Mouse (Mus musculus): ENCODE measurements at regions not wholly inside any gene's neighbourhood (a gene's known extent, or its start where the extent isn't known, plus 50 kb on each side); places are given as distances from the start of the nearest gene placed in this dataset.
"Not testable (repeated sequence)": the region's sequence is repeated elsewhere in the genome, so short reads cannot be mapped to it uniquely, and the experiment has no call there.

DNA sequence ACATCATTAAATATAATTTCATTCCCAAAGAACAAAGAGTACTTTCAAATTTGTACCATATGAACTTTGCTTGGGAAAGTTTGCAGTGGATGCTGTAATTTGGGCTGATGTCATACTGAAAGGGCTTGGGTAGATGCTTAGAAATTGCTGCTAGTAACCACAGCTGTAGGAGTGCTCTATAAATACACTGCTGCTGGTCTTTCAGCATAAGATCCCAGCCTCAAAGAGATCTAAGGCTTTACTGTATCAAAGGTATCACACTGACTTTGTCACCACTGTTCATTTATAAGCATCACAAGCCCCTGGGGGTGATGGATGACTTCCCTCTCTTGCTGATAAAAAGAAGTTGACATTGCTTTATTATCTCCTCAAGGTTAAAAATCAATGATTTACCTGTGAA, 497.2 kb downstream of the Pla2g4a start:
- no peak for DNase-seq

DNA sequence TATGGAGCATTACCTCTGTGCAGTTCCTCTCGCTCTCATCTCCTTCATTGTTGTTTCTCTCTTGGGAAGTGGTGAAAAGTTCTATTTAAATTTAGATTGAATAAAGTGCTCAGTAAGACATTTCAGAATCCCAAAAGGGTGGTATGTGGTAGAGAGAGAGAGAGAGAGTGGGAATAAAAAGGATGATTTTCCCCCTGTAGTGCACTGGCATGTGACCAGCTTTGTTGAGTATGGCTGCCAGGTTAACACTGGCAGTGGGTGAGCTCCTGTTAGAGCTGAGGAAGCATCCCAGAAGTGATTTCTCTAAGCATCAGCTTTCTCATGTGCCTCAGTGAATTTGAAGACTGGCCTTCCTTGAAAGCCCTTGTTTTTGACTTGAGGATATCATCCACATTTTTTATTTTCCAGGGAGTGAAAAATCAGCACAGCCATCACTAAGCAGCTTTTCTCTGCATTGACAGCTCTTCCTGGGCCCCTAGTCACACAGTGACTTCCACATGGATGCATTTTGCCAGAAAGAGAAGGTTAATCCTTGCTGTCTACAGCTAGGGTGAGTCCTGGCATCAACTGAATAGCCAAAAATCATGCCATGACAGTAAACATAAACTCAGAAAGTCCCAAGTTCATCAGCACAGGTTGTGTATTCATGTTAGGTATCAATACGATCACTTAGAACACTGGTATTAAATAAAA, 511.1 kb downstream of the Pla2g4a start:
- no peak for DNase-seq

GRCm38 (mm10) chr1:149448516-149448915, 512.6 kb downstream of the Pla2g4a start:
- DNase-seq = no peak

GRCm38 (mm10) chr1:149411009-149411408, 550.1 kb downstream of the Pla2g4a start:
- DNase-seq = no peak

GRCm38 (mm10) chr1:149405367-149405766, 555.7 kb downstream of the Pla2g4a start:
- no peak for DNase-seq

DNA sequence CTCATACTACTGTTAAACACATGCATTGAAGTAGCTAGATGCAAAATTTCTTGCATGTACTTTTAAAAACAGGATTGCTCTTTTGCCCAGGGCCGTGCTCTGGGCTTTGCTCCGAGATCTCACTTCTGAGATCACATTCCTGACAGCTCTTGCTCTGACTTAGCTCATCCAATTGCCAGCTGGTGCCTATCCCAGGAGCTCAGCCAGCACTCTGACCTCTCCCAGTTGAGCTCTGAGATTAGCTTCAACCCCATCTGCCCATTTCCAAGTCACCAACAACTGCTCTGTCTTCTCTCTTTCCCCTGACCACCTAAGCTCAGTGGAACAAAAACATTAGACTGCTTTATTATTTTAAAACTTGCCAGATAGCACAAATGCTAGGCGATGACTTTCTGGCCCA, 572.4 kb downstream of the Pla2g4a start:
- DNase-seq = peak; percentile 1

- DNase-seq = no peak
Measured at GRCm38 (mm10) chr1:149351338-149351907, 609.7 kb downstream of the Pla2g4a start.

DNA sequence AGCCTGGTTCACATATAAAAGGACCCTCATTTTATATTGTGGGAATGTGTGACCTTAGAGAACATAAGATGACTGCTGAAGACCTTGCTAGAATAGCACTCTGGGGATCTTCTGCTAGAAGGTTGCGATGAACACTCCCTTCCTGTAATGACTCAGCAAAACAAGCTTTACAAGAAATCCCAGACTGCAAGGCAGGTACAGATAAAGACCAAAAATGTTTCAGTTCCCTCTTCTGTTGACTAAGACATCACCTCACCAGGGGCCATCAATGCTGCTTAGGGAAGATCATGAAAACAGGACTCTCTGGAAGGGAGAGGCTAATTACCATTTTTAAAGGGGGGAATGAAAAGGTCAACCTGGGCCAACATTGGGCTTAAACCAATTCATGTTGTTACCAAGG, 613.7 kb downstream of the Pla2g4a start:
- DNase-seq = no peak

DNA sequence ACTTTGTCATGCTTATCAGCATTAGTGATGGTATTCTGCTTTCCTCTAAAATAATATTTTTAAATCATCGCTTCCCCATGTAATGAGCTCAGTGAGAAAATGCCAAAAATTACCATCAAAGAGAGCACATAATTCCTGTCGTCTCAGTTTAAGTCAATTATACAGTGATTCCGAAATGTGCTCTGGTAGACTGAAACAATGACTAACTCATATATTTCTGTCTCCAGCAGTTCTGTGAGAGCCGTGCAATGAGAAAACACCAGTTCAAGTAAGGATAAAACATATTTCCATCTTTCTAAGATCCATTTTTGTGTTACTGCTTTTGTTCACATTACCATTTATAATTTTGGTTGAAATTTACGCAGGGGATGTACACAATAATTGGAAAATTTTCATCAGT, 622.9 kb downstream of the Pla2g4a start:
- no peak for DNase-seq

DNA sequence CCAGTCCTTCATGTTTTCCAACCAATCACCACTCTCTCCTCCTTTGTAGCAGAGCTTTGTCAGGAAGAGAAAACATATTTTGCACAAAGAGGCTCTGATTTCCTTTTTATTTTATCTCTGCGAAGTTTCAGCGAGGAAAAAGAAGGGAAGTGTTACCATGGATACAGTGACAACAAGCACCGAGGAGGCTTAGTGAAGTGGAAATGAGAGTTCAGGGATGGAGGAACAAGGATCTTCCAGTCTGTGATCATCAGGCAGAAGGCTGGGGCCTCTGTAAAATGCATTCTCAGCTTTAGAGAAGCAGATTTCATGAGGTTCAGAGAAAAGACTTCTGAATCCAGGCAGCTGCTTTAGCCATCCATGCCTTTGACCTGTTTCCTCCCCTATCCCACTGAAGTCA, 628.9 kb downstream of the Pla2g4a start:
- DNase-seq = no peak

- DNase-seq = no peak
Measured at GRCm38 (mm10) chr1:149327171-149327570, 633.9 kb downstream of the Pla2g4a start.

- no peak for DNase-seq
Measured at GRCm38 (mm10) chr1:149323095-149323494, 638.0 kb downstream of the Pla2g4a start.

DNA sequence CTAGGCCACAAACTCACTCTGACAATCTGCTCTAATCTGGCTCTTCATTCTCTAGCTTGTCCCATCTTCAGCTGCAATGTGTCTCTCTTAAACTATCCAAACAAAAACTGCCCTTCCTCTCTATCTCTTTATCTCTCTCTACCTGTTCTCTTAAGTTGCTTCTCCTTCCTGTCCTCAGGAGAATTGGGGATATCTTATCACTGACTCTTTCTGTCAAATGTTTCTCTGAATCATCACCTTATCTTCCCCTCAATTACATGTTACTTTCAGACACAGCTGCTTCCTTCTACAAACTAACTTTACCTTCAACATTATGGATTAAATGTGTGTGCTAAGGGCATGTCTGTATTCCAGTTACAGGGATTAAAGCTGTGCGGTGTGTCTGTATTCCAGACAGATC, 671.4 kb downstream of the Pla2g4a start:
- DNase-seq = no peak

GRCm38 (mm10) chr1:149274932-149275331, 686.2 kb downstream of the Pla2g4a start:
- no peak for DNase-seq

DNA sequence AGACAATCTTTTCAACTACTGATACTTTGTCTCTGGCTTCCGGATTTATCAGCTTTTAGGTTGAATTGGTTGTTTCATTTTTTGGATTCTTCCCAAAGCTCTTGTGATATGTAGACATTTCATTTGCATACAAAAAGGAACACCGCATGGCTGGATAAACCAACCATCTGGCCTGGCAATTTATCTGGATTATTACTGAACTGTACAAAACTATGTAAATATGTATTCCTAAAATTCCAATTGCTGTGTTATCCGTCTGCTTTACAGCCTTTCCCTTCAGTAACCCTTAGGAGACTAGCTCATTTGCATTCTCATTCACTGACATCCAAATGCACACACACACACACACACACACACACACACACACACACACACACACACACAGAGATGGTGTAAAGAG, 704.2 kb downstream of the Pla2g4a start:
- no peak for DNase-seq

- DNase-seq = peak; percentile 1
Measured at GRCm38 (mm10) chr1:149254141-149254540, 706.9 kb downstream of the Pla2g4a start.

DNA sequence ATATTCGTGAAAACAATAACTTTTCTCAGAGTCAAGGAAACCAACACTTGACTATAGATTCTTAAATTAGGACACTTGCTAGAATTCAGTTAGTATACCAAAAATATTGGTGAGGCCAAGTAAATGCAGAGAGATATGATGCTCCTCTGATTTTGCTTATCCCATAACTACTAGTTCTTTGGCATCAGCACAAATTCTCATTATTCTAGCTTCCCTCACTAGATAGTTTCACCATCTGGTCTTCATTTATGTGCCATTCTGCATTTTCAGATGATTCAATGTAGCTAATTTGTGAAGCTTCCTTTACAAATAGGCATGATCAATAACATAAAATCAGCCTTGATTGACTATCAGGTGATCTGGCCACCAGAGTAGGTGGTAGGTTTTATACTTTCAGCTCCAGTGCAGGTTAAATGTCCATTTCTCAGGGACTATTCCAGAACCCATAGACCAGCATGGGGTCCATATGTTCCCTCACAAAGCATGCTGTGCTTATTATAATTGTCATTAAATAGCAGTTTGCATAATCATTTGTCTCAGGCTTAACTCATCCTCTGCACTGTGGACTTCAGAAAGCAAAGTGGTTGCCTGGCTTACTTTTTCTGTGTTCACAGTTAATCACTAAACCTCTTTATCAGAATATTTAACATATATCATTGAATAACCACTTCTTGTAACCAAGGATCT, 722.6 kb downstream of the Pla2g4a start:
- no peak for DNase-seq

- DNase-seq = not testable (repeated sequence)
Measured at GRCm38 (mm10) chr1:149227170-149227569, 733.9 kb downstream of the Pla2g4a start.

- DNase-seq = no peak
Measured at GRCm38 (mm10) chr1:149226400-149226799, 734.7 kb downstream of the Pla2g4a start.

DNA sequence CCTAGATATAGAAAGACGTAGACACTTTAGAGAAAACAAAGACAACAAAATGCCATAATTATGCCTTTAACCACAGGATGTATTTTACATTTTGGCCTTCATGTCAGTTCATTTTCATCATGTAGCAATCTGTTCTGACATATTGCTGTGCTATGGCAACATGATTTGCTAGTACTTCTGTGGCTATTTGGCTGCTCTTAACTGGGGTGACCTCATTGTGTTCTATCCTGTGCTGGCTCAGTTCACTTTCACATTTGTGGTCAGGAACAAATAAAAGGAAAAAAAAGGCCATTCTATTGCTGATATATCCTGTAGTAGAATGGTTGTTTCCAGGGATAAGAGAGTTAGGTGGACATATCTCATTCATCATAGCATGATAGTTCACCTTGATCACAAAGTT, 758.5 kb downstream of the Pla2g4a start:
- no peak for DNase-seq

GRCm38 (mm10) chr1:149199284-149199683, 761.8 kb downstream of the Pla2g4a start:
- DNase-seq = no peak

DNA sequence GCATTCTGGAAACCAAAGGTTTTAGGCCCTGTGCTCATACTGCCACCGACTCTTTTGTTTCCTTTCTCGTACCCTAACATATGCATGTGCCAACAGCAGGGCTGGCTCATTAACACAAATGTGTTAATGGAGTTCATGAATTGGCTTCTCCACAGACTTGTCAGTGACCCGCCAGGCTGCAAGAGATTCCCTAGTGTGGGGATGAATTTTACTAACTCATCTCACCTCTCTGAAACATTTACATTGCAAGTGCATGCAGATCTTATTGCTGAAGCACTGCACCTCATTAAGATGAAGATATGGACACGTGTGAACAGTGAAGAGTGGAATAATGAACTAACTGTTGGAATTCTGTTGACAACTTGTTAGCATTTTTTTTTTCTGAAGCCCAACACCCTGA, 762.2 kb downstream of the Pla2g4a start:
- no peak for DNase-seq

Data from lung, postnatal 10 days (tissue).